Mouse (Mus musculus): ENCODE measurements around the gene Ctdnep1. TPM values are rescaled to one million over a fixed set of nuclear protein-coding genes. Genes with fewer than 3 reads are reported as not detected.

The Ctdnep1 gene
- polyA plus RNA-seq (2015; fragmentation: Nextera tagmentation; extraction: Ambion mirVana): 23.0 and 24.4 TPM in 2 replicates

- Histone ChIP-seq H3K4me2 (ENCODE audit: low read length) (peak within 1 kb of the TSS; percentile 92), H3K4me3 (ENCODE audit: low read depth, low read length) (peak within 1 kb of the TSS; percentile 98), H3K4me1 (ENCODE audit: control insufficient read depth, insufficient read depth, low read length) (peaks cover 26% of the 10 kb centered on the region), H3K36me3 (ENCODE audit: control insufficient read depth, insufficient read depth, low read length) (peaks cover 16% of the 10 kb centered on the region), H3K27me3 (ENCODE audit: control insufficient read depth, insufficient read depth, low read depth, low read length) (no peaks in the 10 kb centered on the region), H3K9me3 (replicated peaks; ENCODE audit: control insufficient read depth, low read length, poor library complexity, severe bottlenecking) (no peaks in the 10 kb centered on the region), H3K9ac (ENCODE audit: low read depth, low read length) (peak within 1 kb of the TSS; percentile 99), H3K27ac (ENCODE audit: low read length) (peak within 1 kb of the TSS; percentile 98)
- WGBS: under 1% methylated on average over 40 of the region's 43 CpGs
- peak; percentile 43; the same call in 1 of the 2 replicates for ATAC-seq
Observed at GRCm38 (mm10) chr11:69981141-69981762, at the start of gene Ctdnep1. TSS of gene Ctdnep1 (plus strand) at chr11:69981156.

- Histone ChIP-seq H3K9me3 (replicated peaks; ENCODE audit: control insufficient read depth, low read length, poor library complexity, severe bottlenecking) (no peaks in the 10 kb centered on the region), H3K9ac (ENCODE audit: low read depth, low read length) (no peak overlapping the region), H3K4me1 (ENCODE audit: control insufficient read depth, insufficient read depth, low read length) (peaks cover 4% of the 10 kb centered on the region; the same call in 1 of the 2 replicates), H3K4me2 (ENCODE audit: low read length) (no peak overlapping the region), H3K27me3 (ENCODE audit: control insufficient read depth, insufficient read depth, low read depth, low read length) (peaks cover 1% of the 10 kb centered on the region), H3K36me3 (ENCODE audit: control insufficient read depth, insufficient read depth, low read length) (no peaks in the 10 kb centered on the region), H3K27ac (ENCODE audit: low read length) (no peak overlapping the region), H3K4me3 (ENCODE audit: low read depth, low read length) (no peak overlapping the region)
- ATAC-seq: no peak
- 79% methylated on average over 8 of the region's 8 CpGs for WGBS
Observed at GRCm38 (mm10) chr11:69931769-69932168, 49.2 kb upstream of the Ctdnep1 start.

- Histone ChIP-seq H3K27me3 (ENCODE audit: control insufficient read depth, insufficient read depth, low read depth, low read length) (peaks cover 6% of the 10 kb centered on the region), H3K4me2 (ENCODE audit: low read length) (no peak overlapping the region), H3K9me3 (replicated peaks; ENCODE audit: control insufficient read depth, low read length, poor library complexity, severe bottlenecking) (no peaks in the 10 kb centered on the region), H3K9ac (ENCODE audit: low read depth, low read length) (no peak overlapping the region), H3K4me3 (ENCODE audit: low read depth, low read length) (no peak overlapping the region), H3K4me1 (ENCODE audit: control insufficient read depth, insufficient read depth, low read length) (peaks cover 4% of the 10 kb centered on the region; the same call in 1 of the 2 replicates), H3K36me3 (ENCODE audit: control insufficient read depth, insufficient read depth, low read length) (no peaks in the 10 kb centered on the region), H3K27ac (ENCODE audit: low read length) (no peak overlapping the region)
- 35% methylated on average over 3 of the region's 3 CpGs for WGBS
- no peak for ATAC-seq
Observed at GRCm38 (mm10) chr11:69932254-69932653, 48.7 kb upstream of the Ctdnep1 start.

- Histone ChIP-seq H3K27ac (ENCODE audit: low read length) (no peak overlapping the region), H3K27me3 (ENCODE audit: control insufficient read depth, insufficient read depth, low read depth, low read length) (peaks cover 13% of the 10 kb centered on the region), H3K4me3 (ENCODE audit: low read depth, low read length) (no peak overlapping the region), H3K9me3 (replicated peaks; ENCODE audit: control insufficient read depth, low read length, poor library complexity, severe bottlenecking) (no peaks in the 10 kb centered on the region), H3K4me1 (ENCODE audit: control insufficient read depth, insufficient read depth, low read length) (peaks cover 4% of the 10 kb centered on the region; the same call in 1 of the 2 replicates), H3K36me3 (ENCODE audit: control insufficient read depth, insufficient read depth, low read length) (no peaks in the 10 kb centered on the region), H3K4me2 (ENCODE audit: low read length) (no peak overlapping the region), H3K9ac (ENCODE audit: low read depth, low read length) (no peak overlapping the region)
- ATAC-seq: no peak
- 78% methylated on average over 4 of the region's 4 CpGs for WGBS
Observed at GRCm38 (mm10) chr11:69933066-69933465, 47.9 kb upstream of the Ctdnep1 start.

GRCm38 (mm10) chr11:69934169-69934568, 46.8 kb upstream of the Ctdnep1 start:
- H3K4me2 ChIP-seq (ENCODE audit: low read length): peak overlapping the region; percentile 25
- H3K4me3 ChIP-seq (ENCODE audit: low read depth, low read length): 0 out of 2 replicates have a peak overlapping the region, but pooled peaks have one; percentile 1
- no peaks in the 10 kb centered on the region for H3K9me3 ChIP-seq (replicated peaks; ENCODE audit: control insufficient read depth, low read length, poor library complexity, severe bottlenecking)
- no peak overlapping the region for H3K9ac ChIP-seq (ENCODE audit: low read depth, low read length)
- peaks cover 4% of the 10 kb centered on the region; the same call in 1 of the 2 replicates for H3K4me1 ChIP-seq (ENCODE audit: control insufficient read depth, insufficient read depth, low read length)
- 0 out of 2 replicates have a peak, but pooled peaks have one; percentile 30 for ATAC-seq
- H3K36me3 ChIP-seq (ENCODE audit: control insufficient read depth, insufficient read depth, low read length): no peaks in the 10 kb centered on the region
- under 1% methylated on average over 18 of the region's 18 CpGs for WGBS
- peaks cover 19% of the 10 kb centered on the region for H3K27me3 ChIP-seq (ENCODE audit: control insufficient read depth, insufficient read depth, low read depth, low read length)
- no peak overlapping the region for H3K27ac ChIP-seq (ENCODE audit: low read length)

- no peak for ATAC-seq
- H3K9me3 ChIP-seq (replicated peaks; ENCODE audit: control insufficient read depth, low read length, poor library complexity, severe bottlenecking): no peaks in the 10 kb centered on the region
- no peak overlapping the region for H3K4me3 ChIP-seq (ENCODE audit: low read depth, low read length)
- no peaks in the 10 kb centered on the region for H3K36me3 ChIP-seq (ENCODE audit: control insufficient read depth, insufficient read depth, low read length)
- H3K4me1 ChIP-seq (ENCODE audit: control insufficient read depth, insufficient read depth, low read length): peaks cover 4% of the 10 kb centered on the region; the same call in 1 of the 2 replicates
- H3K27me3 ChIP-seq (ENCODE audit: control insufficient read depth, insufficient read depth, low read depth, low read length): peaks cover 19% of the 10 kb centered on the region
- H3K9ac ChIP-seq (ENCODE audit: low read depth, low read length): no peak overlapping the region
- no peak overlapping the region for H3K27ac ChIP-seq (ENCODE audit: low read length)
- 23% methylated on average over 6 of the region's 6 CpGs for WGBS
- H3K4me2 ChIP-seq (ENCODE audit: low read length): peak overlapping the region; percentile 25; the same call in 1 of the 2 replicates
Observed at GRCm38 (mm10) chr11:69934681-69935080, 46.3 kb upstream of the Ctdnep1 start.

- Histone ChIP-seq H3K36me3 (ENCODE audit: control insufficient read depth, insufficient read depth, low read length) (no peaks in the 10 kb centered on the region), H3K4me3 (ENCODE audit: low read depth, low read length) (peak within 1 kb of the TSS; percentile 66), H3K9ac (ENCODE audit: low read depth, low read length) (peak within 1 kb of the TSS; percentile 68), H3K4me1 (ENCODE audit: control insufficient read depth, insufficient read depth, low read length) (peaks cover 4% of the 10 kb centered on the region; the same call in 1 of the 2 replicates), H3K4me2 (ENCODE audit: low read length) (peak within 1 kb of the TSS; percentile 97), H3K9me3 (replicated peaks; ENCODE audit: control insufficient read depth, low read length, poor library complexity, severe bottlenecking) (no peaks in the 10 kb centered on the region), H3K27ac (ENCODE audit: low read length) (no peak within 1 kb of the TSS), H3K27me3 (ENCODE audit: control insufficient read depth, insufficient read depth, low read depth, low read length) (peaks cover 19% of the 10 kb centered on the region)
- ATAC-seq: peak; percentile 93
- WGBS: 1% methylated on average over 33 of the region's 62 CpGs
Observed at GRCm38 (mm10) chr11:69935137-69935879, 45.6 kb upstream of the Ctdnep1 start, which contains the start of gene Ybx2. TSS of gene Ybx2 (plus strand) at chr11:69935796.

GRCm38 (mm10) chr11:69936156-69936555, 44.8 kb upstream of the Ctdnep1 start:
- WGBS: 1% methylated on average over 28 of the region's 30 CpGs
- ATAC-seq: no peak; the same call in 1 of the 2 replicates
- H3K4me3 ChIP-seq (ENCODE audit: low read depth, low read length): peak overlapping the region; percentile 66
- peaks cover 4% of the 10 kb centered on the region; the same call in 1 of the 2 replicates for H3K4me1 ChIP-seq (ENCODE audit: control insufficient read depth, insufficient read depth, low read length)
- H3K27me3 ChIP-seq (ENCODE audit: control insufficient read depth, insufficient read depth, low read depth, low read length): peaks cover 19% of the 10 kb centered on the region
- H3K9ac ChIP-seq (ENCODE audit: low read depth, low read length): peak overlapping the region; percentile 68
- H3K4me2 ChIP-seq (ENCODE audit: low read length): peak overlapping the region; percentile 97
- no peak overlapping the region for H3K27ac ChIP-seq (ENCODE audit: low read length)
- H3K36me3 ChIP-seq (ENCODE audit: control insufficient read depth, insufficient read depth, low read length): no peaks in the 10 kb centered on the region
- H3K9me3 ChIP-seq (replicated peaks; ENCODE audit: control insufficient read depth, low read length, poor library complexity, severe bottlenecking): no peaks in the 10 kb centered on the region
